Mouse (Mus musculus) embryonic facial prominence, embryonic 15.5 days (tissue): ENCODE results near the gene Erich6. TPM values are rescaled to one million over a fixed set of nuclear protein-coding genes. Genes with fewer than 3 reads are reported as not detected.

Experiments used
- ATAC-seq: fragments of 200-750 bp; cut with Nextera tagmentation; 2 replicates; pipeline ENCODE4 v1.8.0; 2017; ENCODE audit warnings: low read depth, moderate TSS enrichment; ENCODE audit not compliant: insufficient number of reproducible peaks, low FRiP score, low TSS enrichment
- H3K27ac ChIP-seq: fragments of 300-500 bp; sonication (generic); replicated peaks from 2 replicates; pipeline ENCODE4 v1.5.1; 2015; ENCODE audit warnings: mild to moderate bottlenecking, inconsistent platforms
- H3K27me3 ChIP-seq: fragments of 300-500 bp; sonication (generic); 2 replicates; pipeline ENCODE4 v1.6.1; 2015; ENCODE audit warnings: inconsistent platforms
- H3K36me3 ChIP-seq: fragments of 300-500 bp; sonication (generic); 2 replicates; pipeline ENCODE4 v1.6.1; 2015; ENCODE audit warnings: mild to moderate bottlenecking, inconsistent platforms
- H3K4me1 ChIP-seq: fragments of 300-500 bp; sonication (generic); 2 replicates; pipeline ENCODE4 v1.6.1; 2015; ENCODE audit warnings: inconsistent platforms
- H3K4me2 ChIP-seq: fragments of 300-500 bp; sonication (generic); replicated peaks from 2 replicates; pipeline ENCODE4 v1.6.1; 2015; ENCODE audit warnings: mild to moderate bottlenecking, inconsistent platforms
- H3K4me3 ChIP-seq: fragments of 300-500 bp; sonication (generic); replicated peaks from 2 replicates; pipeline ENCODE4 v1.5.1; 2015; ENCODE audit warnings: mild to moderate bottlenecking, inconsistent platforms
- H3K9ac ChIP-seq: fragments of 300-500 bp; sonication (generic); 2 replicates; pipeline ENCODE4 v1.6.1; 2015; ENCODE audit warnings: inconsistent platforms
- H3K9me3 ChIP-seq: fragments of 300-500 bp; sonication (generic); replicated peaks from 2 replicates; pipeline ENCODE4 v1.6.1; 2016; ENCODE audit warnings: inconsistent platforms
- WGBS: fragments of 180-500 bp; shearing (Covaris S2); methylation state at CpG from one replicate; pipeline ENCODE4 v1.1.7; 2015; 5-methylcytosine and 5-hydroxymethylcytosine counted together
- polyA plus RNA-seq: library from polyadenylated mRNA; unstranded; fragments of >200 nt; fragmentation: Nextera tagmentation; extraction: Ambion mirVana; gene quantifications from 2 replicates; pipeline ENCODE4 v1.2.1, GENCODE M21; 2015

Erich6 gene
- polyA plus RNA-seq, 1 experiment from 2014 or later, result not detected

GRCm38 (mm10) chr3:58582297-58582696 is 54.7 kb downstream of the Erich6 start:
- no peak for ATAC-seq
- WGBS, result 87% methylated on average over 5 of the region's 5 CpGs
- Histone ChIP-seq H3K36me3 (peaks cover 18% of the 10 kb centered on the region), H3K4me1 (peaks cover 9% of the 10 kb centered on the region; the same call in 1 of the 2 replicates), H3K4me2 (no peak overlapping the region), H3K4me3 (no peak overlapping the region), H3K27ac (no peak overlapping the region), H3K27me3 (no peaks in the 10 kb centered on the region), H3K9ac (no peak overlapping the region), H3K9me3 (no peaks in the 10 kb centered on the region)

DNA sequence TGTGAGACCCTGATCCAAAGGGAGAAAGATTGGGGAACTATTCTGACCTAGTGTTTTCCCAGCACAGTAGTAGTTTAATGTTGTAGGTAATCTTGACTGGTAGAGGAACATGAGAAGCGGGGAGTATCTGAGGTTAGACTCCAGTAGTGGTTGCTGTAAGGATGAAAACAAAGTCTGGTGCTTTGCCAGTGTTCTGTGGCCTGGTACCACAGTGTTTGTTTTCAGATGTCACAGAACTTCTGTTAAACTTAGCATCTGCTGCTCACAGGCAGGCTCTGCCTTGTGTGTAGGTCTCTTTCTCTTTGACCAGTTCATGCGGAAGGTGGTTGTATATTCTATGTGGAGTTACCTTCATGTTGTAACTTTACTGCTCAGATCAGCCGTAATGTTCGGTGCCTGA is 55.5 kb downstream of the Erich6 start:
- H3K27ac ChIP-seq, result no peak overlapping the region
- WGBS, result 93% methylated on average over 4 of the region's 4 CpGs
- H3K9ac ChIP-seq, result no peak overlapping the region
- peaks cover 9% of the 10 kb centered on the region; the same call in 1 of the 2 replicates for H3K4me1 ChIP-seq
- H3K9me3 ChIP-seq, result no peaks in the 10 kb centered on the region
- H3K27me3 ChIP-seq, result no peaks in the 10 kb centered on the region
- no peak for ATAC-seq
- H3K4me2 ChIP-seq, result no peak overlapping the region
- no peak overlapping the region for H3K4me3 ChIP-seq
- peaks cover 14% of the 10 kb centered on the region for H3K36me3 ChIP-seq

DNA sequence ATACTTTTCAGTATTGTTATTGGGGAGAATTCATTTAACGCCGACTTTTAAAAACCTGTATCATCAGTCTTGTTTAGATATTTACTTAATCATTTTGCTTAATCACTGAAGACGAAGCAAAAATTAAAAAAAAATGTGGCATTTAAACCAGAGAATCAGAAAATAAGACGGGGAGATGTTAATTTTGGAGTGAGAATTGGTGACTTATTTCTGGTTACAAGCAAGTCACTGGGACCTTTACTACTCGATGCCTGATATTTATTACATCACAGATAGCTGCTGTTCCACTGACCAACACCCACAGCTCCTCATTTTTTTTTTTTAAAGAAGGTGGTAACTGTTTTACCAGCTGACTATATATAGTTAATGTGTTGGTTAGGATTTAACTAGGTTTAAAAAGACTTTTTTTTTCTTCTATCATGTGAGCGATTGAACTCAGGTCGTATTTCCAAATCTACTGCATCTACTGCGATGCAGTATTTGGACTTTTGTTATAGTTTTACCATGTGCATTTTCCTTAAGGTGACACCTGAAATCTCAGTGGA is 59.4 kb downstream of the Erich6 start:
- WGBS, result 9% methylated on average over 8 of the region's 8 CpGs
- peak overlapping the region; percentile 48 for H3K4me2 ChIP-seq
- H3K27ac ChIP-seq, result peak overlapping the region; percentile 100; the same call in 1 of the 2 replicates
- H3K36me3 ChIP-seq, result peaks cover 7% of the 10 kb centered on the region; the same call in 1 of the 2 replicates
- ATAC-seq, result no peak
- peak overlapping the region; percentile 98; the same call in 1 of the 2 replicates for H3K9ac ChIP-seq
- H3K27me3 ChIP-seq, result no peaks in the 10 kb centered on the region
- H3K9me3 ChIP-seq, result no peaks in the 10 kb centered on the region
- peak overlapping the region; percentile 87 for H3K4me3 ChIP-seq
- peaks cover 9% of the 10 kb centered on the region; the same call in 1 of the 2 replicates for H3K4me1 ChIP-seq

GRCm38 (mm10) chr3:58577067-58577503 is 59.9 kb downstream of the Erich6 start:
- no peaks in the 10 kb centered on the region for H3K27me3 ChIP-seq
- H3K4me3 ChIP-seq, result peak overlapping the region; percentile 87
- H3K4me2 ChIP-seq, result peak overlapping the region; percentile 48
- H3K9me3 ChIP-seq, result no peaks in the 10 kb centered on the region
- peak; percentile 70 for ATAC-seq
- peaks cover 7% of the 10 kb centered on the region; the same call in 1 of the 2 replicates for H3K4me1 ChIP-seq
- H3K9ac ChIP-seq, result peak overlapping the region; percentile 98
- H3K27ac ChIP-seq, result peak overlapping the region; percentile 100
- WGBS, result under 1% methylated on average over 36 of the region's 36 CpGs
- peaks cover 7% of the 10 kb centered on the region; the same call in 1 of the 2 replicates for H3K36me3 ChIP-seq

- no peaks in the 10 kb centered on the region for H3K27me3 ChIP-seq
- H3K36me3 ChIP-seq, result peaks cover 7% of the 10 kb centered on the region; the same call in 1 of the 2 replicates
- peak within 1 kb of the TSS; percentile 48 for H3K4me2 ChIP-seq
- peaks cover 7% of the 10 kb centered on the region; the same call in 1 of the 2 replicates for H3K4me1 ChIP-seq
- ATAC-seq, result peak; percentile 93
- 1% methylated on average over 59 of the region's 59 CpGs for WGBS
- H3K4me3 ChIP-seq, result peak within 1 kb of the TSS; percentile 87
- H3K9me3 ChIP-seq, result no peaks in the 10 kb centered on the region
- H3K9ac ChIP-seq, result peak within 1 kb of the TSS; percentile 98
- peak within 1 kb of the TSS; percentile 100 for H3K27ac ChIP-seq
These were observed 60.6 kb downstream of the Erich6 start, which contains the start of gene Selenot for GRCm38 (mm10) chr3:58576137-58577066. TSS of gene Selenot (plus strand) at chr3:58576636.

DNA sequence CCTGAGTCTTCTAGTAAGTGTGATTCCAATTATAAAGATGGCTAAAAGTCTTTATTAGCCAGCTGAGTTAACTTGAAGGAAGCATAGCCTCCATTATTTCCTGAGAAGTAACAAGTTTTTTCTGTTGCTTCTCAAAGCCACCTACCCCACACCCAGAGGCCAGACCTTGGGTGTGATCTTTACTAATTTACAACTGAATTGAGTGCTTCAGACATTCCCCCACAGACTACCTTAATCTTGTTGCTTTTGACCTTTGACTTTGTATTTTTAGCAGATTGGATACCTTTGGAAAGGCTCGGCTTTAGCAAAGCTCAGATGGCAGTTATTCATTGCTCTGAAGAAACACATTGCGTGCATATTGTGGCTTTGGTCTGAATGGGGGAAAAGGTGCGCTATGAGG is 66.2 kb downstream of the Erich6 start:
- Histone ChIP-seq H3K9me3 (no peaks in the 10 kb centered on the region), H3K4me1 (no peaks in the 10 kb centered on the region), H3K4me3 (no peak overlapping the region), H3K36me3 (no peaks in the 10 kb centered on the region), H3K27ac (no peak overlapping the region), H3K27me3 (no peaks in the 10 kb centered on the region), H3K9ac (no peak overlapping the region), H3K4me2 (no peak overlapping the region)
- 86% methylated on average over 3 of the region's 3 CpGs for WGBS
- ATAC-seq, result no peak

Other genes starting within 250 kb of the Erich6 start
- gene Tsc22d2, start 222.5 kb downstream of the Erich6 start, polyA plus RNA-seq, result 11.1 and 12.7 TPM in 2 replicates
- gene Eif2a, start 111.4 kb downstream of the Erich6 start, polyA plus RNA-seq, result 46.1 and 47.9 TPM in 2 replicates
- gene Serp1, start 111.3 kb downstream of the Erich6 start, polyA plus RNA-seq, result 166 and 169 TPM in 2 replicates
- gene Selenot, start 60.6 kb downstream of the Erich6 start, polyA plus RNA-seq, result 15.4 and 16.0 TPM in 2 replicates
- 6.3 and 7.3 TPM in 2 replicates for gene Siah2, start 55.2 kb upstream of the Erich6 start, polyA plus RNA-seq
- not detected in 2 replicates for gene Mindy4b-ps, start 185.1 kb upstream of the Erich6 start, polyA plus RNA-seq
- 1.8 and 2.0 TPM in 2 replicates for gene Clrn1, start 248.1 kb upstream of the Erich6 start, polyA plus RNA-seq